Mouse (Mus musculus) heart, postnatal 25 days (tissue): Measurements from ENCODE around the gene Zfp385c. TPM values are rescaled to one million over a fixed set of nuclear protein-coding genes. Genes with fewer than 3 reads are reported as not detected.

ENCODE experiments used
- DNase-seq: peaks from one replicate; pipeline ENCODE4 v3.0.0; 2022; ENCODE audit warnings: low spot score
- intact Hi-C: fragments of 180-260 bp; cut with DNase I; formaldehyde crosslinking; loops from one replicate; pipeline ENCODE4 v1.15.1; 2025
- total RNA-seq, 2 experiments: library from RNA; stranded (reverse); gene quantifications; 2 replicates each; pipeline ENCODE4 v1.2.3; 2021

Gene Zfp385c
- total RNA-seq, 2 experiments from 2014 or later: 0.31 to 0.47 TPM

- DNase-seq: no peak
- intact Hi-C loops: loop anchor here (10.0 kb wide), 1 partner anchor 345 kb away; no protein-coding TSS in a partner anchor
Observed at GRCm38 (mm10) chr11:100719312-100719711, 27.1 kb upstream of the Zfp385c start.

- no peak for DNase-seq
Observed at GRCm38 (mm10) chr11:100718866-100719265, 26.6 kb upstream of the Zfp385c start.

GRCm38 (mm10) chr11:100718462-100718861, 26.2 kb upstream of the Zfp385c start:
- DNase-seq: no peak
- intact Hi-C loops: loop anchor here (10.0 kb wide), 1 partner anchor 346 kb away; no protein-coding TSS in a partner anchor

More at GRCm38 (mm10) chr11:100718866-100719265, 26.6 kb upstream of the Zfp385c start:
- intact Hi-C loops: loop anchor here (10.0 kb wide), 1 partner anchor 346 kb away; no protein-coding TSS in a partner anchor

DNA sequence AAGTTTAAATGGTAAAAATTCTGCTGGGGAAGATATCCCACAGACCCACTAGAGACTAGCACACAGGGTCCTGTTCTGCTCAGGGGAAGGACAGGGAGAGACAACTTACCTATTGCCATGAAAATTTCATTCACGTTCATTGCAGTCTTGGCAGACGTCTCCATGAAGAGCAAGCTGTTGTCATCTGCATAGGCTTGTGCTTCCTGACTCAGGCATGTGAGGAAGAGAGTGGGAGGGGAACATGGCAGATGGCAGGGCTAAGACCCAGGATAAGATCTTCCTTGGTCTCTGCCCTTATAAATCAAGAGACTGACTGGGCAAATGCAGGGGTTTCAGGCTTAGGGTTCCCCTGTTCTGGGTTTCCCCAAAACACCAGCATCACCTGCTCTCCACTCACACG, 24.4 kb upstream of the Zfp385c start:
- no peak for DNase-seq
- intact Hi-C loops: loop anchor here (2.0 to 10.0 kb wide), 2 partner anchors 20 to 348 kb away; no protein-coding TSS in a partner anchor

DNA sequence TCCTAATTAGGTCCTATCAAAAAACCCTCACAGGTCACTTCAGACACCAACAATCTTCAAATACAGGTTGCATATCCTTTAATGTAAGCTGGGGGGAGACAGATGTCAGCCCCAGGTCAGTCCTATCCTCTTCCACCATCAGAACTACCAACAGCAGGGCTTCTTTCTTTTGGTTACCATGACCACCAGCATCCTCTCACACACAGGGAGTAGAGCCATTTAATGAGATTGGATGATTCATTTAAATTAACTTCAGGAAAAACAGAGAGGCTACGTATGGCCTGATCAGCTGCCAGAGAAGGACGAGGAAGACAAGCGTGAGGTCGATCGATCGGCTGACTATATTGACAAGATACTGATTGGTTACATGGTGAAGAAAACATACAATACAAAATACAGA, 22.7 kb upstream of the Zfp385c start:
- intact Hi-C loops: loop anchor here (1.0 to 10.0 kb wide), 4 partner anchors 46 to 350 kb away; no protein-coding TSS in a partner anchor
- DNase-seq: no peak

- intact Hi-C loops: loop anchor here (1.0 to 10.0 kb wide), 4 partner anchors 47 to 350 kb away; no protein-coding TSS in a partner anchor
- DNase-seq: no peak
Observed at GRCm38 (mm10) chr11:100714534-100714915, 22.3 kb upstream of the Zfp385c start.

GRCm38 (mm10) chr11:100713735-100714533, 21.7 kb upstream of the Zfp385c start, which contains the start of gene Hspb9:
Gene Hspb9 (plus strand): TSS chr11:100713850.
- DNase-seq: peak; percentile 68
- intact Hi-C loops: loop anchor here (1.0 to 10.0 kb wide), 4 partner anchors 47 to 351 kb away; no protein-coding TSS in a partner anchor

GRCm38 (mm10) chr11:100713174-100713573, 20.9 kb upstream of the Zfp385c start:
- intact Hi-C loops: loop anchor here (5.0 to 10.0 kb wide), 2 partner anchors 149 to 352 kb away; no protein-coding TSS in a partner anchor
- no peak for DNase-seq

- intact Hi-C loops: loop anchor here (5.0 to 10.0 kb wide), 2 partner anchors 150 to 353 kb away; no protein-coding TSS in a partner anchor
- DNase-seq: peak; percentile 74
Observed at GRCm38 (mm10) chr11:100711783-100712615, 19.7 kb upstream of the Zfp385c start, which contains the start of gene Kat2a. Gene Kat2a (minus strand): TSS chr11:100712465.

DNA sequence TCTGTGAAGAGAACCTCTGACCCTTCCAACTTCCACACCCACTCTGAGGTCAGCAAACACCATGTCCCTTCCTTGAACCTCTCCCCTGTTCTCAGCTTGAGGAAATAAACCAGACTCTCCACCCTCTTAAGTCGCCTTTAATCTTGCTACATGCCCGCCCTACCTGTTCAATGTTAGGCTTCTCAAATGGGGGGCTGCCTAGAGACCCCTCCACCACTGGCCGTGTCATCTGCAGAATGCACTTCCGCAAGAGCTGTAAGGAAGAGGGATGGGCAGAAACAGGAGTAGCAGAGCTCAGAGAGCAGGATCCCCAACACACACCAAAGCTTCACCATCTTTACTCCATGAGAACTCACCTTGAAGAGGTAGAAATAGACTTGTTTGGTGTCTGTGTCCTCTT, 18.7 kb upstream of the Zfp385c start:
- intact Hi-C loops: loop anchor here (5.0 to 10.0 kb wide), 2 partner anchors 151 to 354 kb away; no protein-coding TSS in a partner anchor
- DNase-seq: no peak

DNA sequence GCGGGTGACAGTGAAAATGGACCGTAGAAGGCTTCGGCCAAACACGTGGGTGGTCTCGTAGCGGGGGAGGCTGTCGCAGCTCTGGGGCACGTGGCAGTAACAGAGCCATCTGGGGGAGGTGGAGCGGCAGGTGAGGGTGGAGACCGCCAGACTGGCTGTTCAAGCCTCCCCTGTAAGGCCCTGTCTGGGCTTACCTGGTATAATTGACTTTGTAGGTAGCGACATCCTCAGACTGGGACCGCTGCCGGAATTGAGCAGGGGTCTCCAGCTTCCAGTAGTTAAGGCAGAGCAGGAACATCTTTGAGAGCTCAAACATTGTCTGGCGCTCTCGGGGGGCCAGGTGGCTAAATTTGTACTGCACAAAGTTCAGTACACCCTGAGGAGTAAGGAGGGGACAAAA, 18.3 kb upstream of the Zfp385c start:
- no peak for DNase-seq
- intact Hi-C loops: loop anchor here (5.0 to 10.0 kb wide), 2 partner anchors 152 to 354 kb away; no protein-coding TSS in a partner anchor

DNA sequence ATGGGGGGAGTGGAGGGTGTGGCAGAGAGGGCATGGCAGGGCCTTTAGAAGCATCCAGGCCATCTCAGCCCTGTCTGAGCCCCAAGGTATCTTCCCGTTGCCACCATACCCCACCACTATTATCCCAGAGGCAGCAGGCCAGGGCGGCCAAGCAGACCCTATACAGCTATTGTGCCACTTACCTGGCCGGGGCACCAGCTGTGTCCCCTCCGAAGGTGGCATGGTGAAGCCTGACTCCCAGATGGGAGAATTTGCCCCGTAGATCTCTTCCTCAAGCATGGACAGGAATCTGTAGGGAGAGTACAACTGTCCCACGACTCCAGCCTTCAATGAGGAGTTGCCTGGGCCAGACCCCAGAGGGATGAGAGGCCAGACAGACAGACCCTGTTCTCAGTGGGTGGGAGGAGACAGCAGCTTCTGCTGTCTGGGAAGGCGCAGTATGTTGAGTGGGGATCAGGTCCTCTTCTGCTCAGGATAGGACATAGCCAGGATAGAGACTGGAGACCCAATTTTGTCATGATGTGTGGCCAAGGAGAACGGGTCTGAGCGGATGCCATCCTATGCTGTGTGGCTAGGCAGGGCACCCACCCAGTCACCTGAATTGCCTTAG, 17.1 kb upstream of the Zfp385c start:
- intact Hi-C loops: no loop called here
- DNase-seq: no peak

- intact Hi-C loops: no loop called here
- DNase-seq: no peak
Observed at GRCm38 (mm10) chr11:100705095-100705747, 13.0 kb upstream of the Zfp385c start.

DNA sequence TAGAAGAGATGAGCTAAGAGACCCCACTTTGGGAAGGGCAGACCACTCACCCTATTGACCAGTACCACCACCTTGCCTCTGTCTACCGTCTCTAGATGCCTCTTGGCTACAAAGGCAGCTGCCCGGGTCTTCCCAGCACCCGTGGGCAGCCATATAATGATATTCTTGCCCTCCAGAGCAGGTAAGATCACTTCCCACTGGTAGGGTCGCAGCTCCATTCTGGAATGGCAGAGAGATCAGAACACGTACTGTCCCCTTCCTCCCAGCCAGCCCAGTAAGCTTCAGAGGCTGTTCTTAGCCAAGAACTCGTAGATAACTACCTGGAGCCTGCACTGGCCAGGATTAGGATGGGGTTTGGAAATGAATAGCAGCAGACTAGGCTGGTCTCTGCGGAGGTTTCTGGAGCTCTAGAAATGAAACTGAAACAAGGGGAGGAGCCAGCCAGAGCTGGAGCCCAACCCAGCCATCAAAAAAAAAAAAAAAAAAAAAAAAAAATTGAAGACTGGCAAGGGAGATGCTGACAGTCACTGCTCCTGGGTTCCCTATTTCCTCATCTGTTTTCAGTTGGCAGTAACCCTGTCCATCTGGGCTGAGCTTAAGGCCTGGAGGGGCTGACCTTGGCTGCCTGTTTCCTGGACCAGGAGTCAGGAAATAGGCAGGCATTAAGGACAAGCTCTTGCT, 11.7 kb upstream of the Zfp385c start, which contains the start of gene Dhx58:
Gene Dhx58, minus strand, starts transcription at position 421 of the 681 bp plus-strand sequence.
- no peak for DNase-seq
- intact Hi-C loops: loop anchor here (2.0 kb wide), 2 partner anchors 77 to 133 kb away; no protein-coding TSS in a partner anchor

GRCm38 (mm10) chr11:100703366-100703765, 11.1 kb upstream of the Zfp385c start:
- intact Hi-C loops: loop anchor here (2.0 kb wide), 2 partner anchors 77 to 133 kb away; no protein-coding TSS in a partner anchor
- DNase-seq: no peak

DNA sequence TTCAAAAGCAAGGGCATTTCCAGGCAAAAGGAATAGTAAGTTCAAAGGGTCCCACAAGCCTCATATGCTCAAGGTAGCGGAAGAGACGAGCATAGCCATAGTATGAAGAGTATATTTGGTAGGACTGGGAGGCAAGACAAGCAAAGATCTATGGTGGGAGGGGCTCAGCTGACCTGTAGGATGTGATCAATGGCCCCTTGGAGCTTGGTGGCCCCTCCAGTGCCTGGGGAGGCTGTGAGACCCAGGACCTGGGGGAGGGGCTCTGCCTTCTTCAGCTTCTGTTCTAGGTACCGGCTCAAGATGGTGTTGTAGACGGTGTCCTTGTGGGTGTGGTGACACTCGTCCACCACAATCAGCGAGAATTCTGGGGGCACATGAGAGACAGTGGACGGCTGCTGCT, 10.7 kb upstream of the Zfp385c start:
- intact Hi-C loops: loop anchor here (2.0 kb wide), 2 partner anchors 76 to 132 kb away; no protein-coding TSS in a partner anchor

DNA sequence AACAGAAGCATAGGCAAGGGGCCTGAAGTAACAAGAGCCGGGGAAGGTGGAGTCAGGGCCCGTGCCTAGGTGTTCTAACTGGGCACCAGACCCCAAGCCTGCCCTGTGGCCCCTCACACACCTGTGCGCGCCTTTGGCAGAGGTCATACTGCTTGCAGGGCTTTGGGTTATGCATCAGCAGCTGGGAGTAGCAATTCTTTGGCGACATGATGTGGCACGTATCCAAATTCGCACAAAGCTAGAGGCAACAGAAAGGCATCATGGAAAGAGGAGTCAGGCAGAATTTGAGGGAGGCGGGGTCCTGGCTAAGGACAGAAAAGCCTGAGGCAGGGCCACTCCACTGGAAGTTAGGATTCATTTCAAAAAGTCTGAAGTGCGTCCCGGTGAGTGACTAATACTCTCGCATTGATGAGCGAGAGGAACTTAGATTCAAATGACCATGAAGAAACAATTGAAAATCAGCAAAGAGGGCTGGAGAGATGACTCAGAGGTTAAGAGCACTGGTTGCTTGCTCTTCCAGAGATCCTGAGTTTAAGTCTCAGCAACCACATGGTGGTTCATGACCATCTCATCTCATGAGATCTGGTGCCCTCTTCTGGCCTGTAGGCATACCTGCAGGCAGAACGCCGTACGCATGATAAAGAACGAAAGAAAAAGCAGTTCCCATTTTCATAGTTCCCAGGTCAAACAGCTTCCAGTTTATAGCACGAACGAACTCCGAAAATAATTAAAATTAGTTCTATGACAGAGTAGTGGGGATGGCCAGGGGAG, 10.0 kb upstream of the Zfp385c start:
- intact Hi-C loops: loop anchor here (2.0 kb wide), 2 partner anchors 75 to 131 kb away; no protein-coding TSS in a partner anchor

More for the DNA sequence above, 10.7 kb upstream of the Zfp385c start:
- no peak for DNase-seq

More for the DNA sequence above, 10.0 kb upstream of the Zfp385c start:
- no peak for DNase-seq
